Mouse (Mus musculus): ENCODE data around the gene Spryd7.
"Not testable (repeated sequence)": the region's sequence is repeated elsewhere in the genome, so short reads cannot be mapped to it uniquely, and the experiment has no call there.

Gene Spryd7

DNA sequence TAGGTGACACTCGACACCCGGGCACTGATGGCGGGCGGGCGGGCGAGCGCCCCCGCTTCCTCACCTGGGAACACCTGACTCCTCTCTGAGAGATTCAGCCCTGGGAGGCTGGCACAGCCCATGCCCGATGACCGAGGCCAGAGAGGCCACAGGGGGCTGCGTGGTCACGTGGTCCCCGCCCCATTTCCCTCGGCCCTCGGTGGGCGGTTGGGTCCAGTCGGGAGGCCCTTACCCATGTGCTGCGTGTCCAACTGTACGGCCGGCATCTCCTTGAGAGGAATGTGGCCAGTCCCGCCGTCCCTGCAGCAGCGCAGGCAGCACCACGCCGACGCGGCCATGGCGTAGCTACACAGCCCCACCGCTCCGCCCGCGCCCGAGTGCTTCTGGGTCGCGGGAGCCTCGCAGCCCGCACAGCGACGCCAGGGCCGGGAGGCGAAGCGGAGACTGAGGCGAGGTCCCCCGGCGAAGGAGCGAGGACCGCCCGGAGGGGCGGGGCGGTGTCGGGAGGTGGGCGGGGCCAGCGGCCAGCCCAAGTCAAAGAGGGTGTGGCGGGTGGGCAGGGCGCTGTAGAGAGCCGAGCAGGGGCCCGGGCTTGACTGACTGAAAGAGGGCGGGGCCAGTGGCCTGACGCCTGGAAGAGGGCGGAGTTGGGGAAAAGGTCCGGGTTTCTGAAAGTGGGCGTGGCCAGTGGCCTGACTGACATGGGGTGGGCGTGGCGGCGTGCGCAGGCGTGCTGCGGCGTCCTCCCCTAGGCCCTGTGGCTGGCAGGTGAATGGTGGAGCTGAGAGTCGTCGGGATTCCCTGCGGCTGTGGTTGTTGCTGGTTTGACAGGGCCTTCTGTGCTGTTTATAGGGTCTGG is at the start of gene Spryd7:
TSS of gene Spryd7 (minus strand) at position 598 of the 859 bp plus-strand sequence.
- DNase-seq (ENCODE audit: low read depth, low spot score): peak; percentile 100

DNA sequence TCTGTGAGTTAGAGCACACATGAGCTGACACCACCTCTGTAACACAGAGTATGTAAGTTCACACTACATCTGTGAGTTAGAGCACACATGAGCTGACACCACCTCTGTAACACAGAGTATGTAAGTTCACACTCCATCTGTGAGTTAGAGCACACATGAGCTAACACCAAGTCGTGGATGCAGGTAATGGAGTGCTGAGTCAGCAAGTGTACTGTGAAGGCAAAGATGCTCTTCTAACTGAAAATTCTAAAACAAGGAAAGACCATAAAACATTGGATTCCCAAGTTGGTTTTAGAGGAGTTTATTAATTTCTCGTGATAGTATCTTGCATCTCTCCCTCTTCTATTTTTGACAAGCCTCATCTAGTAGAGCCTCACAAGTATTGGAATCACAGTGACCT is 49.4 kb upstream of the Spryd7 start:
- not testable (repeated sequence) for DNase-seq (ENCODE audit: low read depth, low spot score)

DNA sequence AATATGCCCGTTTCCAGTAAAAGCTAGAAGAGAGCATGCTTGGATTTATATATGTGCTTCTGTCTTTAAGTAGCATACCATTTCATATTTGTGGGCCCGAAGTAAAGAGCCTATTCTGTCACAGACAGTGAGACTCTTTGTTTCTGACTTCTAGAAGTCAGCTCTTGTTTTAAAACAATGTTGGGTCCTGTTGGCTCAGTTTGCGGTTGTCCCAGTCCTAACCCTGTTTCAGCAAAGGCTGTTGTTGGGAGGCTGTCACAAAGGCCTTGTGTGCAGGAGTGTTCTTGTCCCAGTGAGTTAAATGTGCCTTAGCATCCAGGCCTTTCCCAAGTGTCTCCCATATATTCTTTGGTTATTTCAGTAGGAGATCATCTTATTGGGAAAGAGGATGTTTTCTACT is 47.4 kb upstream of the Spryd7 start:
- DNase-seq (ENCODE audit: low read depth, low spot score): no peak

DNA sequence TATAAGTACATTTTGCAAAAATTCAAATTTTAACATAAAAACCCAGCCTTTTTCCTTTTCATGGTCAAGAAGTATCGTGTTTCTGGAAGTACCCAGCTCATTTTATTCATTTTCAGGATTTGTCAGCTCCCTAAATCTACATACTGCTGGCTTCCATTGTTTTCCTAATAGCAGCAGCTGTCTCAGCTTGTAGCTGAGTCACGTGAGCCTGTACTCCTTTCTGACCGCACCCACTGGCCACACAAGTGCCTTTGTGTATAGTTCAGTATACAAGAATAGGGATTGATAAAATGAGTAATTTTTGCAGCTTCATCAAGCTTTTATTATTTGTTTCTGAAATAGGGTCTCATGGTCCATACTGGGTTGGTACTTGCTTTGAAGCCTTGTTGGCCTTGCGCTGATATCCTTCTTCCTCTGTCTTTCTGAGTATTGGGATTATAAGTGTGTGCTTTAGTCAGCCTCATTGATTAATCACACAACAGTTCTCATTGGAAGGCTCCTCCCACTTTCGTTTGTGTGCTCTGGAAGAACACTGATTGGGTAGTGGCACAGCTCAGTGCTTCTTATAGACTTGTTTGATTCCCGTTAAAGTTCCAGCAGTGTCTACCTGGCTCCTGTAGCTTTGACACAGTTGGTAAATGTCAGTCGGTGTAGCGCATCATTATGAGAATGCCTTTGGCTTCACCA is 46.5 kb upstream of the Spryd7 start:
- no peak for DNase-seq (ENCODE audit: low read depth, low spot score)

DNA sequence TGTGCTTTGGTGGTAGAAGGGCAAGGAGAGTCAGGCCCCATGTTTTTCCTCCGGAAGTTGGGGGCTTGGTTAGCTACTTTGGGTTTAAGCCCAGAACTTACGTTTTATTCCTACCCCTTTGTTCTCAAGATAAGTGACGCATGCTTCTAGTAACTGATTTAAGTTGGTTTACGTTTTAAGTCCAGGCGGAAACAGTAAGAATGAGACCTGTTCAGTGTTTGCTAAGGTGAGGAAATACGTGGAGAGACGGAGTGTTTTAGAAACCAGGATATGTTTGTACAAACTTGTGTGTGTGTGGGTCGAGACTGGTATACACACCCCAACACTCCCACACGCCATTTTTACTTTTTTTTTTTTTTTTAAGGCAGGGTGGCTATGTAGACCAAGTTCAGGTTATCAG is 44.7 kb upstream of the Spryd7 start:
- DNase-seq (ENCODE audit: low read depth, low spot score): peak; percentile 38

DNA sequence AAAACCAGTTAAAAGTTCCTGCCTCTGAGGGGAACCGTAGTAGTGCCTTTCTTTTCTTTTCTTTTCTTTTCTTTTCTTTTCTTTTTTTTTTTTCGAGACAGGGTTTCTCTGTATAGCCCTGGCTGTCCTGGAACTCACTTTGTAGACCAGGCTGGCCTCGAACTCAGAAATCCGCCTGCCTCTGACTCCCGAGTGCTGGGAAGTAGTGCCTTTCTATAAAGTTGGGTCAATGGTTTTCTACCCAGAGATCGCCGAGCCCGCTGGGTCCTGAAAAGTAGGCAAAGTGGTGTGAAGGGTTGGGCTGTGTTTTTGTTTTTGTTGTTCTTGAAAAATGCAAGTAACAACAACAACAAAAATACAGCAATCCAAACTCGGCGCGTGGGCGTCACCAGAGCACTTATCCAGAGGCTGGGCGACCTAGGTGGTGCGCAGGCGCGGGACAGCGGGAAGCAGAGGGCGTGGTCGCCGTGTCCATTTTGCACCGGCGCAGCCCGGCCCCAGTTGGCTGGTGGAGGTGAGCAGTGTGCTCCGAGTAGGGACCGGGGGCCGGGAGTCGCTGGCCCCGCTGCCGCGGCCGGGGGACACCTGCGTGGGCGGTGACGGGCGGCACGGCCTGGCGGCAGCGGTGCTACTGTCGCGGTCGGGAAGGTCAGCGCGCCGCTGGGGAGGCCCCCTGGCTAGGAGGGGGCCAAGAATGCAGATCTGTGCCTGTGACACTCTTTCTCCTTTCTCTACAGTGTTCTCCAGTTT is 42.5 kb upstream of the Spryd7 start:
- peak; percentile 89 for DNase-seq (ENCODE audit: low read depth, low spot score)

DNA sequence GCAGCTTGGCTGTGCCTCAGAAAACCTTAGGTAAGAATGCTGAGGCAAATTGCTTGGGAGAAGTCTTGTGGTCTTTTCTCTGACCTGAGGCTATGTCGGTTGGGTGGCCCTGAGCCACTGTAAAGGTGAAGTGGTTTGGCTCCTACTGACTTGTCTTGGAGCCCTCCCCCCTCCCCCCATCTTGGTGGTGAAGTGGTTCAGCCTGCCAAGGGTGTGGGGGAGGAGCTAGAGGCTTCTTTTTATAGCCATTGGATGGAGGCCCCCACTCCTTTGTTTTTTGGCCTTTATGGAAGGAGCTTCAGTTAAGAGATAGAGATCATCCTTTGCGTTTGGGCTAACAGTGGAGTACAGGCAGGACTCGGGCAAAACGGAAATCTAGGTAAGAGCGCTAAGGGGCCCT is 41.3 kb upstream of the Spryd7 start, which contains the start of gene Trim13:
TSS of gene Trim13 (plus strand) at position 280 of the 400 bp plus-strand sequence.
- DNase-seq (ENCODE audit: low read depth, low spot score): peak; percentile 16

DNA sequence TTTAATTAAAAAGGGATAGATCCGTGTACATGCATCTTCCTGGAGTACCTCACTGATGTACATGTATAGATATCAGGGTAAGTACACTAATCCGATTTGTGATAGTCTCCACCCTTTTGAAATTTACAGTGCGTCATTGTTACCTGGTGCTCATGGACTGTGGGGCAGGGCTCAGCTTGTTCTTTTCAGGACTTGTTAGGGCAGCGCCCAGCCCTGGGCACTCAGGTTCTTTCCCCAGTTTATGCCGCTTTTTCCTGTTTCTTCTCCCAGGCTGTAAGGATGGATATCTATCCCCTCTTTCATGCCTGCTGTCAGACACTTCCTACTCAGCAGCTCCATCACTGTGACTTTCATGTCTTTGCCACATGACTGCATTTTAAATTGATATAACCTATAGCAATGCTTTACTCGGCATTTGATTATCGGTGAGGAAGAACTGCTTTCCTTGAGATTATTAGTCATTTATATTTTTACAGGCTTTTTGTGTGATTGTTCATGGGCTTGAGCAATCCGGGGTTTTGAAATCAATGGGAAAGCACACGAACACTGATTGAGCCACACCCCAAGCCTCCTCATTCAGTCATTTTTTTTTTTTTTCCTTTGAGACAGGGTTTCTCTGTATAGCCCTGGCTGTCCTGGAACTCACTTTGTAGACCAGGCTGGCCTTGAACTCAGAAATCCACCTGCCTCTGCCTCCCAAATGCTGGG is 40.2 kb upstream of the Spryd7 start:
- no peak for DNase-seq (ENCODE audit: low read depth, low spot score)

DNA sequence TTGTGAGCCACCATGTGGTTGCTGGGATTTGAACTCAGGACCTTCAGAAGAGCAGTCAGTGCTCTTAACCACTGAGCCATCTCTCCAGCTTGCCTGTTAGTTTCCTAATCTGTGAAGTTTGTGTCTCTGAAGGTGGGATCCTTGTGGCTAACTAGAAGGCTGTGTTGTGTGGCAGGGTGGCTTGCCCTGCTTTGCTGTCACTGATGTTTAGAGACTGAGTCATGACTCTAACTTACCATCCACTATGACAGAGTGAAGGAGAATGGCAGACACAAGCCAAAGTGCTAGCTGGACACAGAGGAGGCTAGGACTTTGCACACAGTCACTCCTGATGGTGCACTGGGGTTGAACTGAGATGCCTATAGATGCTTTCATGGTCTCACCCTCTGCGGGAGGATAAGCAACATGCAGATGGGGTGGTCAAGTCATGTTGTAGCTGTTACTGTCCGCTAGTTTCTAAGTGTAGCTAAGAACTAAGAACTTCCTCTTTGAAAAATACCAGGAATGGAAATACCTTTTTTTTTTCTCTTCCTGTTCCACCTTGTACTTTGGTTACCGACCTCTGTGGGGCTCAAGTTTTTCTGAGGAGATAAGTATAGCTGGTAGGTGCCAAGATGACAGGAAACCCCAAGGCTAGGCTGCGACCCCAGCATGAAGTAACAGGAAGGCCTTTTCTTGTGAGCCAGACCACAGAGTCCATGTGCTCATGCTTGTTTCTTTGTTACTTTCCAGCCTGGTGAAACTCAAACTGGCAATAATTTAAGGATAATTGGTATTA is 32.8 kb upstream of the Spryd7 start:
- peak; percentile 10 for DNase-seq (ENCODE audit: low read depth, low spot score)

DNA sequence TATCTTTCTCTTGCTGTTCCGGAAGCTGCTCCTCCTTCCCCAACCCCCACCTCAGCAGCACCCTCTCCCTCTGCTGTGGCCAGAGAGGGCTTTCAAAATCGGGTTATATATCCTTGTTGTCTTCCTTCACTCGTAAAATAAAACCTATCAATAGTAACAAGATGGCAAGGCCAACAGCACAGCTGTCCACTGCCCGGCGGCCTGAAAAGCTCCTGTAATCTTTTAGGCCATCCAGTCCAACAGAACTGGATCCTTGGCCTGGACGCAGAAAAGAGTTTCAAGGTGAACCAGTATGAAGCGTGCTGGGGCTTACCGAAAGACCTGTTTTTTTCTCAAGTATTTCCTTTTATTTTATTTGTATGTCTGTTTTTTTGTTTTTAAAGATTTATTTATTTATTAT is 19.3 kb upstream of the Spryd7 start:
- no peak for DNase-seq (ENCODE audit: low read depth, low spot score)

DNA sequence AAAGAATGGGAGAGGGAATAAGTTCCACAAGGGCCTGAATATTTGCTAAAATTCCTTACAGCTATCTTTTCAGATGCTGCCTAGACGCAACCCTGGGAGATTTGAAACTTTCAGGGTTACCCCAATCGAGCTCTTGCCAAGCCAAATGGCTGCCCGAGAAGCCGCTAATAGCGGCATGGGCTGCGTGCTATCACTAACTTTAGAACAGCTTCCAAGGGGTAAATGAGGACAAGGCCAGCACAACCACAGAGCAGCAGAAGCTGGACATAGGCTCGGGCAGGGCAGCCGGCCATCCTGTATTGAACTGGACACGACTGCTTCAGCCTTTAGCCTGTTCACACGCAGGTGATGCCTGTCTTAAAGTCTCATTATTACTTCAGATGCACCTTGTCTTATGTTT is 18.4 kb upstream of the Spryd7 start:
- DNase-seq (ENCODE audit: low read depth, low spot score): no peak

DNA sequence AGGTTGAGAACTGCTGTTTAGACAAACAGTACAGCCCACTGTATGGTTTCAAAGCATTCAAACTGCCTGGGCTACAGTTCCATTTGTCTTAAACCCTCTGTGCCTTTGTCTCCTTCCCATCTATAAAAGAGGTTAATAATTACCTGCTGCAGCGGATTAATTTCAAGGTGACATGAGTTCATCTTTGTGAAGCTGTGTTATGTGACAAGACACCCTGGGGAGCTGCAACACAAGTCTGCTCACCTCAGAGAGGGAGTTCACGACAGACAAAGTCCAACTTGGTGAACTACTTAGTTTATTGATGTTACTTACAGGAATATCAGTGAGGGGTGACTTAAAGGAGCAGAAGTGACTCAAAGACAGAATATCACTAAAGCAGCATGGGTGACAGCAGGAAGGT is 15.4 kb upstream of the Spryd7 start:
- no peak for DNase-seq (ENCODE audit: low read depth, low spot score)

DNA sequence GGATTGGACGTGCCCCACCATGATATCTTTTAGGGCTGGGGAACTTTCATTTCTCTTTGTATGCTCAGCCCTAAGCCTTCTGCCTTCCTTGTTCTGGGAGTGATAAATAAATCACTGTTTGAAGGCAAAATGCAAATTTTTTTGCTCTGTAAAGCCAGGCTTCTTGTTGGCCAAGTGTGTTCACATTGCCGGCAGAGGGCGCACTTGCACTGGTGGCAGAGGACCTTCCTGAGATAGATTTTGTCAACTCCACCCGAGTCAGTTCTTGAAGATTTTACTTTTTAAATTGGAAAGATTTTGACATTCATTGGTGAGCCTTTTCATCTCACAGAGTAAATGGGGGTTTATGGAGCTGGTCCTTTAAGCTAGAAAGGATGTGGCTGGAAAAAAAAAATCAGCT is 14.7 kb upstream of the Spryd7 start:
- peak; percentile 77 for DNase-seq (ENCODE audit: low read depth, low spot score)

DNA sequence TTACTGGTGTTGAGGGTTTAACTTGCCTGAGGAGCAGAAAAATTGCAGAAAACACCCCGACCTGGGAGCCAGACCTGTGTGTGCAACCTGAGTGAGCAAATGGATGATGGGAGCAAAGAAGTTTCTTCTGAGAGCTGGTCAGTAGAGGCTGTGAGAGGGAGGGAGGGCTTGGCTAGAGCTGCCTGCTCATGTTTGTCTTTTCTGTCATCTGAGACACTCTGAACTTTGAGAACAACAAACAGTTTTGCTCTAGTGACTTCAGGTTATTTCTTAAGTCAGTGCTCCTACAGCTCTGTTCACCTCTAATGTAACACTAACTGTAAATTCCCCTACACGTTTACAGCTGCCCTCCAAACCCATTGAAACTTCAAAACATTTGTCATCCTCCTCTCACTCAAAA is 12.7 kb upstream of the Spryd7 start:
- no peak for DNase-seq (ENCODE audit: low read depth, low spot score)

DNA sequence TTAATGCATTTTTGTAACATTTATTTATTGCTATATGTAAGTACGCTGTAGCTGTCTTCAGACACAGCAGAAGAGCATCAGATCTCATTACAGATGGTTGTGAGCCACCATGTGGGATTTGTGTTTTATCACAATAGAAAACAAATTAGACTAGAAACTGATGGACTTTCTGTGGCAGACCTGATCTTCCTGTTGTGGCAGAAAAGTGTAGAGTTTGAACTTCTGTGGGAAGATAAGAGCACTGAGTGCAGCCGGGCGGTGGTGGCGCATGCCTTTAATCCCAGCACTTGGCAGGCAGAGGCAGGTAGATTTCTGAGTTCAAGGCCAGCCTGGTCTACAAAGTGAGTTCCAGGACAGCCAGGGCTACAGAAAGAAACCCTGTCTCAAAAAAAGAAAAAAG is 9.5 kb upstream of the Spryd7 start:
- not testable (repeated sequence) for DNase-seq (ENCODE audit: low read depth, low spot score)

DNA sequence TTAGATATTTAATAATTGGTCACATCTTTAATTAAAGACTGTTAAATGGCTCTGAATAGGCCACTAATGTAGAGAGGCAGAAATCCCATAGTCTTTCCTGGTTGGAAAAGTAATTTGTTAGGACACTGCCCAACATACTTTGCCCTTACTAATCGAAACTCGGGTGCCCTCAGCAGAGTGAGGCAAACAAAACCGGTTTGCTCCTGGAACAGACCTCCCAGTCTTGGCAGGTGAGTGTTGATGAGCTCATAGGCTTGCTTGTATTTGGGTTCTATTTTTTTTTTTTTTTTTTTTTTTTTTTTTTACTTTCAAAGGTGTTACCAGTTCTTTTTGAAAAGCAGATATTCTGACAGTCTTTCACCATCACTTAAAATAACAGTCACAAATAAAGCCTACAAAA is 3.2 kb upstream of the Spryd7 start:
- DNase-seq (ENCODE audit: low read depth, low spot score): no peak

DNA sequence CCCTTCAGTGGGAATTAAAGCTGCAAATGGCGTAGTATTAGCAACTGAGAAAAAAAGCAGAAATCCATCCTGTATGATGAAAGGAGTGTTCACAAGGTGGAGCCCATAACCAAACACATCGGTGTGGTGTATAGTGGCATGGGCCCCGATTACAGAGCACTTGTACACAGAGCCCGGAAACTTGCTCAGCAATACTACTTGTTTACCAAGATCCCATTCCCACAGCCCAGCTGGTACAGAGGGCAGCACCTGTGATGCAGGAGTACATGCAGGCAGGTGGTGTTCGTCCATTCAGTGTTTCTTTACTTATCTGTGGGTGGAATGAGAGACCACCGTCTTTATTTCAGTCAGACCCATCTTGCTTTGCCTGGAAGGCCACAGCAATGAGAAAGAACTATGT is 2.2 kb upstream of the Spryd7 start:
- no peak for DNase-seq (ENCODE audit: low read depth, low spot score)

DNA sequence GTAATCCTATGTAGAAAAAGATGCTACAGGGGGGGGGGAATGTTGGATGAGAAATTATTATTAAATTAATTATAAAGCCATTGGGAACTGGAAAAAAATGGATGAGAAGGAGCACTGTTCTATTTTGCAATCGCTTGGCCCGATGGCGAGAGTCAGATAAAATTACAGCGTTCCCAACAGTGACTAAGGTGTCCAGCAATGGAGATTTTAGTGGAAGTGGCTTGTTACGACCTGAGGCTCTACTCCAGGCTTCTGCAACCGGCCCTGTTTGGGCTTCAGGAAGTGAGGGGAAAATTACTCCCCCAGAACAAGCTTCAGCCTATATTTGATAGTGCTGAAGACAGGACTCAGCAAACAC is 776 bp downstream of the Spryd7 start:
- no peak for DNase-seq (ENCODE audit: low read depth, low spot score)

DNA sequence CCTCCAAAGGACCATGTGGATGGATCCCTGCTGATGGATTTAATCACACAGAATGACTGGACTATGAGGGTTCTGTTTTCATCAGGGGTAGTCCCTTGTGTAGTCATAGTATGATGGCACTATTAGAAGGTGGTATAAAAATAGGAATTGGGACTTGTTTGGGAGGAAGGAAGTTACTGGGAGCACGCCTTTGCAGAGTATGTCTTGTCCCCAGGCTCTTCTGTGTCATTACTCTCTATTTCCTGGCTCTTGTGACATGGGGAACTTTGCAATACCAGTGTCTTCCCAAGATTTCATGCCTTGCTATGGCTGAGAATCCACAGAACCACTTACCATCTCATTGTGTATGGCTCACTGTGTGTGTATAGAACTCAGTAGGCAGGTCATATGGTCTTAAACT is 8.1 kb downstream of the Spryd7 start:
- DNase-seq (ENCODE audit: low read depth, low spot score): no peak

DNA sequence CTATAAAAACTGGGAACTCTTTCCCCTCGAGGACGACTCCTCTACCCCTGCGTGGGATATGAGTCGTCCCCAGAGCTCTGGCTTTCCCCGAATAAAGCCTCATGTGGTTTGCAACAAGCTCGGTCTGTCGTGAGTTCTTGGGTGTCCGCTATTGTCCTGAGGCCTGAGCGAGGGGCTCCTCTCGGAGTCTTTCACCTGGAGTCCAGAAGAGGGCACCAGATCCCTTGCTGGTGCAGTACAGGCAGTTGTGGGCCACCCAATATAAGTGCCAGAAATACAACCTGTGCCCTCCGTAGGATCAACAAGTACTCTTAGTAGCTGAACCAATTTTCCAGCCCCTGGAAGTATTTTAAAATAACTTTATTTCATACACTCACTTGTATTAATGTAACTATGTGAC is 18.9 kb downstream of the Spryd7 start:
- not testable (repeated sequence) for DNase-seq (ENCODE audit: low read depth, low spot score)
